Mouse (Mus musculus) limb, embryonic 13.5 days (tissue): Measurements from ENCODE around the gene Eno2. TPM values are rescaled to one million over a fixed set of nuclear protein-coding genes. Genes with fewer than 3 reads are reported as not detected.
"Not testable (repeated sequence)": the region's sequence is repeated elsewhere in the genome, so short reads cannot be mapped to it uniquely, and the experiment has no call there.

Source experiments
- ATAC-seq: fragments of 200-750 bp; cut with Nextera tagmentation; 2 replicates; pipeline ENCODE4 v1.8.0; 2017; ENCODE audit warnings: low read depth, moderate number of reproducible peaks, moderate TSS enrichment; ENCODE audit not compliant: low FRiP score
- H3K27ac ChIP-seq: fragments of 300-500 bp; sonication (generic); 2 replicates; pipeline ENCODE4 v1.5.1; 2015; ENCODE audit warnings: inconsistent platforms, mild to moderate bottlenecking, moderate library complexity
- H3K27me3 ChIP-seq: fragments of 300-500 bp; sonication (generic); 2 replicates; pipeline ENCODE4 v1.6.1; 2015; ENCODE audit warnings: mild to moderate bottlenecking, inconsistent platforms
- H3K36me3 ChIP-seq: fragments of 300-500 bp; sonication (generic); 2 replicates; pipeline ENCODE4 v1.6.1; 2015; ENCODE audit warnings: inconsistent platforms, mild to moderate bottlenecking, moderate library complexity
- H3K4me1 ChIP-seq: fragments of 300-500 bp; sonication (generic); 2 replicates; pipeline ENCODE4 v1.6.1; 2015; ENCODE audit warnings: inconsistent platforms
- H3K4me2 ChIP-seq: fragments of 300-500 bp; sonication (generic); replicated peaks from 2 replicates; pipeline ENCODE4 v1.6.1; 2015; ENCODE audit warnings: inconsistent platforms, mild to moderate bottlenecking, moderate library complexity
- H3K4me3 ChIP-seq: fragments of 300-500 bp; sonication (generic); 2 replicates; pipeline ENCODE4 v1.5.1; 2015; ENCODE audit warnings: moderate library complexity, mild to moderate bottlenecking, inconsistent platforms
- H3K9ac ChIP-seq: fragments of 300-500 bp; sonication (generic); 2 replicates; pipeline ENCODE4 v1.6.1; 2015; ENCODE audit warnings: mild to moderate bottlenecking, inconsistent platforms
- H3K9me3 ChIP-seq: fragments of 300-500 bp; sonication (generic); 2 replicates; pipeline ENCODE4 v1.6.1; 2016; ENCODE audit warnings: inconsistent platforms
- WGBS: fragments of 180-500 bp; shearing (Covaris S2); methylation state at CpG from one replicate; pipeline ENCODE4 v1.1.7; 2015; 5-methylcytosine and 5-hydroxymethylcytosine counted together
- polyA plus RNA-seq: library from polyadenylated mRNA; unstranded; fragments of >200 nt; fragmentation: Nextera tagmentation; extraction: Ambion mirVana; gene quantifications from 2 replicates; pipeline ENCODE4 v1.2.1, GENCODE M21; 2015

Gene Eno2
- polyA plus RNA-seq, 1 experiment from 2014 or later = 7.7 TPM

DNA sequence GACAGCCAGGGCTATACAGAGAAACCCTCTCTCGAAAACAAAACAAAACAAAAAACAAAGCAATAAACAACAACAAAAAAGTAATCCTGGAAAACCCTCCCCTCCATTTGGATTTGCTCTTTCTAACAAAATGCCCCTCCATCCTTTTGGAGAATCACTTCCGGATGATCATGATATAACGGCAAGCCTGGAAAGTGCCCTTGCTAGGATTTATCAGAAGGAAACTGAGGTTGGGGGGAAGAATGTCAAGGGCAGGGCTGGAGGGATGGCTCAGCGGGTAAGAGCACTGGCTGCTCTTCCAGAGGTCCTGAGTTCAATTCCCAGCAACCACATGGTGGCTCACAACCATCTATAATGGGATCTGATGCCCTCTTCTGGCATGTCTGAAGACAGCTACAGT is 34.2 kb upstream of the Eno2 start:
- H3K4me2 ChIP-seq, H3K4me3 ChIP-seq, ATAC-seq, H3K36me3 ChIP-seq, H3K27me3 ChIP-seq, H3K9me3 ChIP-seq, H3K27ac ChIP-seq, H3K9ac ChIP-seq: not testable (repeated sequence)
- 96% methylated on average over 4 of the region's 4 CpGs for WGBS
- peaks cover 20% of the 10 kb centered on the region for H3K4me1 ChIP-seq

- 75% methylated on average over 3 of the region's 3 CpGs for WGBS
- Histone ChIP-seq H3K27me3 (no peaks in the 10 kb centered on the region), H3K4me2 (no peak overlapping the region), H3K4me1 (peaks cover 18% of the 10 kb centered on the region), H3K9ac (no peak overlapping the region), H3K9me3 (no peaks in the 10 kb centered on the region), H3K27ac (no peak overlapping the region), H3K4me3 (no peak overlapping the region), H3K36me3 (no peaks in the 10 kb centered on the region)
- no peak for ATAC-seq
These were observed 33.6 kb upstream of the Eno2 start for GRCm38 (mm10) chr6:124803061-124803460.

DNA sequence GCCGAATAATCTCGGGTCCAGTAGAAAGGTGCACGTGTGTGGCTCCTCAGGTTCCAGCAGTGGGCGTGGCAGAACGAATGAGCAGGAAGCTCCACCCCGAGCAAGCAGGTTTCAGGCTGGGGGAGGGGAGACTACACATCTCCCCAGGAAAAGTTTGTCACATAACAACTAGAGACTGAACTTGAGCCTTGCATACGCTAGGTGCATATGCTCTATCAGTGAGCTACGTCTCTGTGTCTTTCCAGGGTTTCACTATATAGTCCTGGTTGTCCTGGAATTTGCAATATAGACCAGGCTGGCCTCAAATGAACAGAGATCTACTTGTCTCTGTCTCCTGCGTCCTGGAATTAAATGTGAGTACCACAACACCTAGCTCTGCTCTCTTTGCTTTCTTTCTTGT is 32.9 kb upstream of the Eno2 start:
- 21% methylated on average over 5 of the region's 9 CpGs for WGBS

GRCm38 (mm10) chr6:124796200-124796599 is 26.7 kb upstream of the Eno2 start:
- Histone ChIP-seq H3K4me2 (no peak overlapping the region), H3K27ac (no peak overlapping the region), H3K27me3 (no peaks in the 10 kb centered on the region), H3K9ac (no peak overlapping the region), H3K4me3 (no peak overlapping the region), H3K36me3 (no peaks in the 10 kb centered on the region), H3K4me1 (no peaks in the 10 kb centered on the region), H3K9me3 (no peaks in the 10 kb centered on the region)
- 87% methylated on average over 2 of the region's 2 CpGs for WGBS
- no peak for ATAC-seq

More for the DNA sequence above, 32.9 kb upstream of the Eno2 start:
- not testable (repeated sequence) for H3K9me3 ChIP-seq, H3K36me3 ChIP-seq, H3K27ac ChIP-seq, H3K9ac ChIP-seq, H3K27me3 ChIP-seq, ATAC-seq
- Histone ChIP-seq H3K4me2 (peak overlapping the region; percentile 35), H3K4me3 (peak overlapping the region; percentile 16), H3K4me1 (peaks cover 16% of the 10 kb centered on the region)

GRCm38 (mm10) chr6:124795781-124796180 is 26.3 kb upstream of the Eno2 start:
- Histone ChIP-seq H3K36me3 (no peaks in the 10 kb centered on the region), H3K27me3 (no peaks in the 10 kb centered on the region), H3K4me3 (no peak overlapping the region), H3K4me1 (no peaks in the 10 kb centered on the region), H3K4me2 (no peak overlapping the region), H3K9ac (no peak overlapping the region), H3K9me3 (no peaks in the 10 kb centered on the region), H3K27ac (no peak overlapping the region)
- 77% methylated on average over 4 of the region's 4 CpGs for WGBS
- no peak for ATAC-seq

- Histone ChIP-seq H3K4me2 (no peak overlapping the region), H3K36me3 (no peaks in the 10 kb centered on the region), H3K27ac (no peak overlapping the region), H3K9ac (no peak overlapping the region), H3K4me3 (no peak overlapping the region), H3K9me3 (no peaks in the 10 kb centered on the region), H3K27me3 (no peaks in the 10 kb centered on the region), H3K4me1 (no peaks in the 10 kb centered on the region)
- no peak for ATAC-seq
- 91% methylated on average over 3 of the region's 3 CpGs for WGBS
These were observed 22.4 kb upstream of the Eno2 start for GRCm38 (mm10) chr6:124791911-124792310.

DNA sequence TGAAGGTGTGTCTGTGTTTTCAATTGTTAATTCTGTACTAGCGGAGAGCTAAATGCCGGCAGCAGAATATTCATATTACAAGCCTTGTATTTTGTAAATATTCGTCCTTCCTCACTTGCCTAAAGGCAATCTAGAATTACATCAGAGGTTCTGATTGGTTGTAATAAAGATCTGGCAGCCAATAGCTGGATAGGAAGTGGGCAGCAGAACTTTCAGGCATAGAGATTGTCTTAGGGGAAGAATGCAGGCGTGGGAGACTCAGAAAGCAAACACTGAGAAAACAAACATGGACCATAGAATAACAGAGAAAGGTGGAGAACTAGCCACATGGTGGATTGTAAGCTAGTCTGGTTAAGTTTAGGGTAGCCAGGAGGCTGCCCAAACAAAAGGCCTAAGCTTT is 20.6 kb upstream of the Eno2 start:
- Histone ChIP-seq H3K4me2 (no peak overlapping the region), H3K27ac (no peak overlapping the region), H3K27me3 (no peaks in the 10 kb centered on the region), H3K9ac (no peak overlapping the region), H3K9me3 (no peaks in the 10 kb centered on the region), H3K36me3 (no peaks in the 10 kb centered on the region), H3K4me3 (no peak overlapping the region), H3K4me1 (no peaks in the 10 kb centered on the region)
- WGBS = 53% methylated on average over 4 of the region's 4 CpGs
- ATAC-seq = no peak

DNA sequence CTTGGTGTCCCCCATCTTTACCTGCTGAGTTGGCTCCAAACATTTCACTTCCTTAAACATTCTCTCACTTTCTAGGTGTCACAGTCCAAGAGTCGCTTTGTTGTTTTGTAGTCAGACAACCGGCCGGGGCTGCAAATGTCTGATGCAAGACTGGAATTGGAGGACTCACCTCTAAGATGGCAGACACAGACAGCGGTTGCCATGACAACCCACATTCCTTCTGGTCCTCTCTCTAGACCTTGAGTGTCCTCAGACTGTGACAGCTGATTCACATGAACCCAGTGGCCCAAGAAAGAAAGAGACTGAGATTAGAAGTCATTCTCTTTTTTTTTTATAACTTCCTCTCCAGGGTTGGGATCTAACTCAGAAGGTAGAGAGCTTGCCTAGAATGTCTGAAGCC is 20.0 kb upstream of the Eno2 start:
- no peaks in the 10 kb centered on the region for H3K9me3 ChIP-seq
- H3K27ac ChIP-seq = no peak overlapping the region

GRCm38 (mm10) chr6:124787722-124788121 is 18.2 kb upstream of the Eno2 start:
- Histone ChIP-seq H3K9ac (no peak overlapping the region), H3K36me3 (no peaks in the 10 kb centered on the region), H3K27me3 (no peaks in the 10 kb centered on the region), H3K27ac (no peak overlapping the region), H3K9me3 (no peaks in the 10 kb centered on the region), H3K4me3 (no peak overlapping the region), H3K4me2 (no peak overlapping the region), H3K4me1 (peaks cover under 1% of the 10 kb centered on the region; the same call in 1 of the 2 replicates)
- 76% methylated on average over 10 of the region's 10 CpGs for WGBS
- ATAC-seq = no peak

More for the DNA sequence above, 20.0 kb upstream of the Eno2 start:
- H3K4me2 ChIP-seq = no peak overlapping the region
- 83% methylated on average over 4 of the region's 4 CpGs for WGBS
- no peaks in the 10 kb centered on the region for H3K36me3 ChIP-seq
- no peaks in the 10 kb centered on the region for H3K27me3 ChIP-seq
- no peak for ATAC-seq
- H3K4me3 ChIP-seq = no peak overlapping the region
- H3K4me1 ChIP-seq = no peaks in the 10 kb centered on the region
- no peak overlapping the region for H3K9ac ChIP-seq

- no peak for ATAC-seq
- H3K4me2 ChIP-seq = no peak overlapping the region
- H3K27ac ChIP-seq = no peak overlapping the region
- peaks cover 5% of the 10 kb centered on the region for H3K4me1 ChIP-seq
- H3K4me3 ChIP-seq = no peak overlapping the region
- WGBS = 51% methylated on average over 8 of the region's 8 CpGs
- no peaks in the 10 kb centered on the region for H3K9me3 ChIP-seq
- H3K36me3 ChIP-seq = no peaks in the 10 kb centered on the region
- no peaks in the 10 kb centered on the region for H3K27me3 ChIP-seq
- no peak overlapping the region for H3K9ac ChIP-seq
These were observed 17.4 kb upstream of the Eno2 start for GRCm38 (mm10) chr6:124786756-124787420.

DNA sequence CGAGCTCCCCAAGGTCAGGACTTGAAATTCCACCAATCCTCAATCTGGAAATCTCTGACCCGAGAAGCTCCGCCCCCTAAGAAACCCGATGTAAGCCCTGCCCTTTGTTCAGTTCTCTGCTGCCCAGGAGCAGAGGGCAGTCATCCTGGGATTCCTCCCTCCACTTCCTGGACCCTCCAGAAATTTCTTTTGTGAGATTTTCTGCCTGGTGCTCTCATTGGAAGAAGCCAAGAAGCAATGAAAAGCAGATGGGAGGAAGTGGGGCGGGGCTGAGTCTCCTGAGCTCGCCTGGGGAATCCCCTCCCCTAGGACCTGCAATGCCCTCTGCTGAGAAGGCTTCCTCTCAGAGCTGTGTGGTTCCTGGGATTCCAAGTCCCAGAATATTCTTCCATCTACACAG is 13.0 kb upstream of the Eno2 start:
- Histone ChIP-seq H3K36me3 (no peaks in the 10 kb centered on the region), H3K9ac (0 out of 2 replicates have a peak overlapping the region, but pooled peaks have one; percentile 25), H3K27me3 (peaks cover 8% of the 10 kb centered on the region; the same call in 1 of the 2 replicates), H3K4me3 (peak overlapping the region; percentile 15; the same call in 1 of the 2 replicates), H3K4me1 (peaks cover 18% of the 10 kb centered on the region), H3K27ac (no peak overlapping the region), H3K4me2 (peak overlapping the region; percentile 42), H3K9me3 (no peaks in the 10 kb centered on the region)
- 18% methylated on average over 6 of the region's 6 CpGs for WGBS
- ATAC-seq = no peak

- Histone ChIP-seq H3K36me3 (no peaks in the 10 kb centered on the region), H3K4me1 (peaks cover 18% of the 10 kb centered on the region), H3K27me3 (peaks cover 8% of the 10 kb centered on the region; the same call in 1 of the 2 replicates), H3K4me2 (no peak overlapping the region), H3K27ac (no peak overlapping the region), H3K9me3 (no peaks in the 10 kb centered on the region), H3K9ac (no peak overlapping the region), H3K4me3 (no peak overlapping the region)
- WGBS = 81% methylated on average over 7 of the region's 7 CpGs
- no peak for ATAC-seq
These were observed 11.4 kb upstream of the Eno2 start for GRCm38 (mm10) chr6:124780917-124781316.

- Histone ChIP-seq H3K9ac (peak overlapping the region; percentile 51; the same call in 1 of the 2 replicates), H3K36me3 (no peaks in the 10 kb centered on the region), H3K9me3 (no peaks in the 10 kb centered on the region), H3K27me3 (peaks cover 8% of the 10 kb centered on the region; the same call in 1 of the 2 replicates), H3K27ac (no peak overlapping the region), H3K4me2 (peak overlapping the region; percentile 71), H3K4me3 (peak overlapping the region; percentile 39), H3K4me1 (peaks cover 18% of the 10 kb centered on the region)
- WGBS = under 1% methylated on average over 10 of the region's 10 CpGs
- no peak for ATAC-seq
These were observed 10.5 kb upstream of the Eno2 start for GRCm38 (mm10) chr6:124779984-124780416.
